Mouse (Mus musculus) adrenal gland, adult 10 weeks (tissue): ENCODE results near the gene Zfp773. TPM values are rescaled to one million over a fixed set of nuclear protein-coding genes. Genes with fewer than 3 reads are reported as not detected.

Source experiments
- polyA plus RNA-seq: library from polyadenylated mRNA; stranded (reverse); fragments of 350-450 nt; fragmentation: Illumina TruSeq; extraction: RNeasy Lipid Tissue Mini Kit (QIAGEN cat#74804); gene quantifications from one replicate; pipeline ENCODE4 v1.2.3, GENCODE M21; 2014; ENCODE audit warnings: low read depth, low replicate concordance

The Zfp773 gene
- 1.5 TPM for polyA plus RNA-seq

DNA sequence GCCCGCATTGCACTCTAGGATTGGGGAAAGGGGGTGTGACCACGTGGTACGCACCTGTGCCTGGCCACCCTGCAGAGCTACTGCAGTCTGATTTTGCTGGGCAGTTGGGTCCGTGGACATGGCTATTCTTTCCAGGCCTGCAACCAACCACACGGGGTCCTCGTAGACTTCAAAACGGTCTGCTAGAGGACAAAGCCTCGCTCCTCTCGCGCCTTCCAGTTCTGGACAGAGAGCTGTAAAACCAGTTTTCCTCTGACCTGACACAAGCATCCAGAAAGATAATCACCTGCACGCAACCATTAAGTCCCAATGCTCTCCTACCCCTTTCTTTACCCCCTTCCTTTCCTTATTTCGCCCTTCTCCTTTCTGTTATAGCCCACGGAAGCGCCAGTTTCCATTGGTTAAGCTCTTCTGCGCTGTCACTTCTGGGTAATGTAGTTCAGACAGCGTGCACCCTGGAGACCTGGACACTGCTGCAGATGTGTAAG lies at the start of gene Zfp773:
Gene Zfp773, minus strand, starts transcription at position 377 of the 488 bp plus-strand sequence.

DNA sequence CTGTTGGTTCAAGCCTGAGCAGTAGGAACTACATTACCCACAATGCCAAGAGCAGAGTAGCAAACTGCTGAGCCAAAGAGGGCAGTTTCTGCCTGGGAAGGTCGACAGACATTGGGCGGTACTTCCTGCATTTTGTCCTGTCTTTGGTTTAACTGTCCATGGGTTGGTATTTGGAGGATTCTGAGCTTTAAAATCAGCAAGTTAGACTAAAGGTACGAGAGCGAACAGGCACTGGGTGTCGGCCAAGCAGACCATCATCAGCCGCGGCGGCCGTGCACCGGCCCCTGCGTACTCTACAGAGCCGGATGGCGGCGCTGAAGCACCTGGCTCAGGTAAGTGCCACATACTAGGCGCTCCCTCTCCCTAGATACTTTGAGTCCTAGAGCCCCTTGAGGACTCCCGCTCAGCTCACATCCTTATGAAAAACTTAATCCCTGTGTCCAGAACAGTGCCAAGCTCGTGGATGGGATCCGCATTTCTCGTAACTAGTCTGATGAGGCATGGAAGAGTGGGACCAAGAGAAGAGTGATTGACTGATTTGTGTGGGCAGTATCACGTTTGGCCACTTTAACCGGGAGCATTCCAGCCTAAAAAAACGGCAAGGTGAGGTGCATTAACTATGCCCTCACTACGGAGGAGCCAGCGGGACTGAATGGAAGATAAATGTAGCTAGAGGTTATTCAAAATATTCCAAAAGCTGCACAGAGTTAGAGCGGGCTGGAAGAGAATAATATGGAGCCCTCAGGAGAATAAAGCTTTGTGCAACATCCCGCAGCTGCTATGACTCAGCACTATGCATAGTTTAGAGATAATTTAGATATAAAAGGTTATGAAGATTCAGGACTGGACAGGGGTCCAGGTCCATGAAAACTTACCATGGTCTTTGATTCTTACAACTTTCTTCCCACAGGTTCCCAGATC lies 34.9 kb upstream of the Zfp773 start, which contains the start of gene Zfp418:
Gene Zfp418, plus strand, starts transcription at position 104 of the 921 bp plus-strand sequence.

DNA sequence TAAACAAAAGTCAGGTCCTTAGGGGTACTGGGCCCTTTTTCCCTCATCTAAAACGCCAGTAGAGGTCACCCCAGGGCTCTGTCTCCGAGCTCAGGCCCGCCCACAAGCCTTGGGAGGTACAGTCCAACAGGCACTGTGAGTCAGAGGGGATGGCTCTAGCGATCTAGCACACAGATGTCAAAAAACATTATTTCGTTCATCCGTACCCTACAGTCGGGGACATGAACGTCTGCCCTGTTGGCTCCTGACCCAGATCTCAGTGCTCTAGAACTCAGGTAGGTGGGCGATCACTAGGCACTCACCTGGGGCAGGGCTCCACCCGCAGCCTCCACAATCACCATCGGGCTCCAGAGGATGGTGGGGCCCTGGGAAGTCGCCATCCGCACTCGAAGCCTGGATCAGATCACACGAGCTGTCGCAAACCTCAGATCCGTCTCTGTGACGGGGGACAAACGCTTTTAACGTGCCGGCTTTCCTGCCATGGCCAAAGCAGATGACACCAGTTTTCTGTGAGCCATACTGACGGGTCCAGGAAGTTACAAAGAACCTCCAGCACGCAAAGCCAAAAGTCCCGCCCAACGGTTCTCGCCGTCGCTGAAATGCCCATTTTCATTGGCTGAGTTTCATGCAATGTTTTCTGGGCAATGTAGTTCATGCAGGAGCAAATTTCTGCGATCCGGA lies 15.5 kb downstream of the Zfp773 start, which contains the start of gene Zfp954:
Gene Zfp954, minus strand, starts transcription at position 568 of the 681 bp plus-strand sequence.

Other genes starting within 250 kb of the Zfp773 start
- not detected for gene Aurkc, start 141.5 kb downstream of the Zfp773 start, polyA plus RNA-seq
- 7.8 TPM for gene Zfp954, start 15.3 kb downstream of the Zfp773 start, polyA plus RNA-seq
- 4.3 TPM for gene Zfp418, start 34.6 kb upstream of the Zfp773 start, polyA plus RNA-seq
- gene Zfp772, start 73.2 kb upstream of the Zfp773 start, polyA plus RNA-seq: 11.1 TPM
- gene Vmn2r29, start 110.6 kb upstream of the Zfp773 start, polyA plus RNA-seq: 7.3 TPM
- gene Gm45844, start 141.5 kb upstream of the Zfp773 start, polyA plus RNA-seq: 7.7 TPM
- 171 TPM for gene Clcn4, start 164.1 kb upstream of the Zfp773 start, polyA plus RNA-seq
- 1.5 TPM for gene Vmn2r30, start 200.9 kb upstream of the Zfp773 start, polyA plus RNA-seq
- gene Gm45783, start 237.8 kb upstream of the Zfp773 start, polyA plus RNA-seq: 2.4 TPM